Mouse (Mus musculus): ENCODE results near the gene Slc26a11. TPM values are rescaled to one million over a fixed set of nuclear protein-coding genes. Genes with fewer than 3 reads are reported as not detected.

Slc26a11 gene
- 2.1 and 2.3 TPM in 2 replicates for polyA plus RNA-seq (2015; fragmentation: Nextera tagmentation; extraction: Ambion mirVana)

DNA sequence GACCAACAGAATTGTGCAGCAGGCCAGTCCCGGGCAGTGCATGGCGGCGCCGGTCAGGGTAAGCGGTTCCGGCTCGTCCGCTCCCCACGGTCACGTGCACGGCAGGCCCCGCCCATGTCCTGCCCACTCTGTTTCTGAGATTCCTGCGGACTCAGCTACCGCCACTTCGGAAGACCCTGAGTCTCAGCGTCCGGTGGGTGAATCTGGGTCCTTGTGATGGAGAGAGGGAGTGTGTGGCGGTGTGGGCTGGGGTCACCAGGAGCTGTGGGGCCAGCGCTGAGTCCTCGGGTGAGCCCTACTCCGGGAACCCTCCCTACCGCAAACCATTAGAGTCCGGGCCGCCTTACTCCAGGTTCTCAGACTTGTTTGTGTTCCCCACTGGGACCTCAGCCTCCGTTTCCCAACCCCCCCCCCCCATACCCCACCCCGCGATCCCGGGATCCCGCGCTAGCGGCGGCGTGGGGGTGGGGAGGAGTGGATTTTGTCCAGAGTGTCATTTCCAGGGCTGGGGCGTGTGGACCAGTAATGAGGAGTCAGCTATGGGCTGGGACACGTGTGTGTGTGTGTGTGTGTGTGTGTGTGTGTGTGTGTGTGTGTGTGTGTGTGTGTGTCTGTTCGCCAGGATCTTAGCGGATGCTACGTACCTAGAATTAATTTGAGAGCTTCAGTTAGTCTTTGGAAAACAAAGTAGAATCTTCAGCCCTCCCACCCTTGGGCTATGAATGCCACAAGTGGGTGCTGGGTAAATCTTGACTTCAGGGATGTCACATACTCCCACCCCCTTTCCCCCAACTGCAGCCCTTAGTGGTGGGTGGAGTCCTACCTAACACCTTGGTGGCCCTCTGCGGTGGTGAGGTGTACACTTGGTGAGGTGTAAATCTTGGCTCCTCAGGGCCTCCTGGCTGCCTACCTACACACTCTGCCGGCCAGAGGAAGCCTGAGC lies at the start of gene Slc26a11, which contains the start of gene Sgsh:
Gene Slc26a11, plus strand, starts transcription at position 115 of the 943 bp plus-strand sequence.
Gene Sgsh, minus strand, starts transcription at position 94 of the 943 bp plus-strand sequence.
- Histone ChIP-seq H3K4me1 (ENCODE audit: control insufficient read depth, low read depth, low read length) (peaks cover 16% of the 10 kb centered on the region), H3K4me2 (ENCODE audit: low read depth, low read length) (peak within 1 kb of the TSS; percentile 76), H3K4me3 (ENCODE audit: low read depth, low read length) (peak within 1 kb of the TSS; percentile 71), H3K9me3 (replicated peaks; ENCODE audit: control insufficient read depth, low read length) (no peaks in the 10 kb centered on the region), H3K27me3 (ENCODE audit: control insufficient read depth, insufficient read depth, low read depth, low read length) (peaks cover 3% of the 10 kb centered on the region; the same call in 1 of the 2 replicates), H3K27ac (ENCODE audit: low read length) (peak within 1 kb of the TSS; percentile 71), H3K9ac (ENCODE audit: low read depth, low read length) (peak within 1 kb of the TSS; percentile 68), H3K36me3 (ENCODE audit: control insufficient read depth, insufficient read depth) (no peaks in the 10 kb centered on the region)
- ATAC-seq (ENCODE audit: low read depth), result peak; percentile 88
- WGBS (ENCODE audit: insufficient replicate concordance), result 4% methylated on average over 35 of the region's 40 CpGs

GRCm38 (mm10) chr11:119306762-119307657 lies 48.3 kb upstream of the Slc26a11 start:
- H3K9me3 ChIP-seq (replicated peaks; ENCODE audit: control insufficient read depth, low read length), result no peaks in the 10 kb centered on the region
- no peak overlapping the region for H3K4me2 ChIP-seq (ENCODE audit: low read depth, low read length)
- no peaks in the 10 kb centered on the region for H3K36me3 ChIP-seq (ENCODE audit: control insufficient read depth, insufficient read depth)
- peaks cover 7% of the 10 kb centered on the region; the same call in 1 of the 2 replicates for H3K27me3 ChIP-seq (ENCODE audit: control insufficient read depth, insufficient read depth, low read depth, low read length)
- H3K9ac ChIP-seq (ENCODE audit: low read depth, low read length), result no peak overlapping the region
- WGBS (ENCODE audit: insufficient replicate concordance), result 45% methylated on average over 13 of the region's 13 CpGs
- ATAC-seq (ENCODE audit: low read depth), result no peak
- H3K4me3 ChIP-seq (ENCODE audit: low read depth, low read length), result no peak overlapping the region
- H3K4me1 ChIP-seq (ENCODE audit: control insufficient read depth, low read depth, low read length), result no peaks in the 10 kb centered on the region
- no peak overlapping the region for H3K27ac ChIP-seq (ENCODE audit: low read length)

GRCm38 (mm10) chr11:119307658-119307867 lies 47.8 kb upstream of the Slc26a11 start, which contains the start of gene Card14:
Card14 (plus strand) TSS chr11:119307768.
- Histone ChIP-seq H3K4me3 (ENCODE audit: low read depth, low read length) (no peak within 1 kb of the TSS), H3K9ac (ENCODE audit: low read depth, low read length) (no peak within 1 kb of the TSS), H3K4me1 (ENCODE audit: control insufficient read depth, low read depth, low read length) (no peaks in the 10 kb centered on the region), H3K9me3 (replicated peaks; ENCODE audit: control insufficient read depth, low read length) (no peaks in the 10 kb centered on the region), H3K27ac (ENCODE audit: low read length) (no peak within 1 kb of the TSS), H3K4me2 (ENCODE audit: low read depth, low read length) (no peak within 1 kb of the TSS), H3K36me3 (ENCODE audit: control insufficient read depth, insufficient read depth) (no peaks in the 10 kb centered on the region), H3K27me3 (ENCODE audit: control insufficient read depth, insufficient read depth, low read depth, low read length) (peaks cover 7% of the 10 kb centered on the region; the same call in 1 of the 2 replicates)
- no peak for ATAC-seq (ENCODE audit: low read depth)
- 38% methylated on average over 1 of the region's 1 CpGs for WGBS (ENCODE audit: insufficient replicate concordance)

DNA sequence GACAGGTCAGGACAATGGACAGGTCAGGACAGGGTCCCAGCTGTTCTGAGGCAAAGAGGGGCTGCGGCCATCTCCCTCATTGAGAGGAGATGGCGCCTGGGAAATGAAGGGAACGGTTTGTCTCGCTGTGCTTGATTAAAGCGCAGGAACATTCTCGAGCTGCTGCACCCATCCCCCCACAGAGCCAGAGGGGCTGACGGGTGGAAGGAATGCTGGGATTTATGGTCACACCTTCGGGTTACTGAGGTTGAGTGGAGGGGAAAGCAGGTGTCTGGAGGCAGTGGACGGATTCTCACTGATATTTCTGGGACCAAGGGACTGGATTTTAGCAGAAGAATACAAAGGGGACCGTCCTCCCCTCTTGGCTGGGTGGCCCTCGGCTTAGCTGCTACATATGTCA lies 47.4 kb upstream of the Slc26a11 start:
- H3K9me3 ChIP-seq (replicated peaks; ENCODE audit: control insufficient read depth, low read length), result no peaks in the 10 kb centered on the region

DNA sequence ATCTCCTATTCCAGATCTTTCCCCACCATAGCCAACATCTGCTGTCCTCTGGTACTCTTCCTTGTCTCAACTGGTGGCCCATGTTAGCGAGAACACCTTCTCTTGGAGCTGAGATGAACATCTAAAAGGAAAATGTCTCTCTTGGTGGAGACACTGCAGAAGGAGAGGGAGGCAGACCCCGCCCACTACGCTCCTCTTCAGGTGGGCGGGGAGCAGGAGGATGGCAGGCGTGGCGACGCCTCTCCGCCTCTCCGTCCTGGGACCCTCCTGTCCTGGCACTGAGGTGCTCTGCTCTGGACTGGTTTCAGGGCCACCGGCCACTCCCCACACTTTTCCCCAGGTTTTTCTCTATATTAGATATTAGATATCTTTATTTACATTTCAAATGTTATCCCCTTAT lies 44.7 kb upstream of the Slc26a11 start:
- Histone ChIP-seq H3K27me3 (ENCODE audit: control insufficient read depth, insufficient read depth, low read depth, low read length) (peaks cover 7% of the 10 kb centered on the region; the same call in 1 of the 2 replicates), H3K27ac (ENCODE audit: low read length) (no peak overlapping the region), H3K9me3 (replicated peaks; ENCODE audit: control insufficient read depth, low read length) (no peaks in the 10 kb centered on the region), H3K4me2 (ENCODE audit: low read depth, low read length) (no peak overlapping the region), H3K9ac (ENCODE audit: low read depth, low read length) (no peak overlapping the region), H3K36me3 (ENCODE audit: control insufficient read depth, insufficient read depth) (no peaks in the 10 kb centered on the region), H3K4me3 (ENCODE audit: low read depth, low read length) (no peak overlapping the region), H3K4me1 (ENCODE audit: control insufficient read depth, low read depth, low read length) (no peaks in the 10 kb centered on the region)
- 15% methylated on average over 10 of the region's 10 CpGs for whole genome bisulfite sequencing (ENCODE audit: insufficient replicate concordance)
- ATAC-seq (ENCODE audit: low read depth), result no peak

More for the DNA sequence above, 47.4 kb upstream of the Slc26a11 start:
- H3K4me1 ChIP-seq (ENCODE audit: control insufficient read depth, low read depth, low read length), result no peaks in the 10 kb centered on the region
- H3K4me3 ChIP-seq (ENCODE audit: low read depth, low read length), result no peak overlapping the region
- 31% methylated on average over 11 of the region's 11 CpGs for WGBS (ENCODE audit: insufficient replicate concordance)
- no peaks in the 10 kb centered on the region for H3K36me3 ChIP-seq (ENCODE audit: control insufficient read depth, insufficient read depth)
- H3K27me3 ChIP-seq (ENCODE audit: control insufficient read depth, insufficient read depth, low read depth, low read length), result peaks cover 7% of the 10 kb centered on the region; the same call in 1 of the 2 replicates
- H3K9ac ChIP-seq (ENCODE audit: low read depth, low read length), result no peak overlapping the region
- no peak overlapping the region for H3K4me2 ChIP-seq (ENCODE audit: low read depth, low read length)
- no peak overlapping the region for H3K27ac ChIP-seq (ENCODE audit: low read length)
- ATAC-seq (ENCODE audit: low read depth), result no peak

- Histone ChIP-seq H3K9me3 (replicated peaks; ENCODE audit: control insufficient read depth, low read length) (no peaks in the 10 kb centered on the region), H3K36me3 (ENCODE audit: control insufficient read depth, insufficient read depth) (no peaks in the 10 kb centered on the region), H3K27ac (ENCODE audit: low read length) (no peak overlapping the region), H3K4me1 (ENCODE audit: control insufficient read depth, low read depth, low read length) (no peaks in the 10 kb centered on the region), H3K9ac (ENCODE audit: low read depth, low read length) (peak overlapping the region; percentile 15; the same call in 1 of the 2 replicates), H3K4me2 (ENCODE audit: low read depth, low read length) (peak overlapping the region; percentile 17; the same call in 1 of the 2 replicates), H3K4me3 (ENCODE audit: low read depth, low read length) (no peak overlapping the region), H3K27me3 (ENCODE audit: control insufficient read depth, insufficient read depth, low read depth, low read length) (peaks cover 5% of the 10 kb centered on the region; the same call in 1 of the 2 replicates)
- 0 out of 2 replicates have a peak, but pooled peaks have one; percentile 41 for ATAC-seq (ENCODE audit: low read depth)
- 45% methylated on average over 17 of the region's 17 CpGs for WGBS (ENCODE audit: insufficient replicate concordance)
These were observed 41.0 kb upstream of the Slc26a11 start for GRCm38 (mm10) chr11:119314252-119314936.

DNA sequence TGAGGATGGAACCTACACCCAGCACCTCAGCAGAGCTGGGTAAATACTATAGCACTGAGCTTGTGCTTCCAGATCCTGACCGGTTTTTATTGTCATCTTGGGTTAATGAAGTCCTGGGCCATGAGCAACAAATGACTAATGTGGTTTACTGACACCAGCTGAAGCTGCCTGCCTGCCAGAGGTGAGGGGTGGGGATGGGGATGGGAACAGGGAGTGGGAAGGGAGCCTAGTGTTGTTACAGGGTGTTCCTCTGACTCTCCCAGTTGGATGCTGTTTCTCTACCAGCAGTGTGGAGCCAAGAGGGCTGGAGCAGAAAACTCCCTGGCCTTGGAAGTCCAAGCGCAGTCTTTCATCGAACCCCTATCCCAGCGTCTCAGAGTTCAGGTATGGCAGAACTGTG lies 38.6 kb upstream of the Slc26a11 start:
- no peaks in the 10 kb centered on the region for H3K9me3 ChIP-seq (replicated peaks; ENCODE audit: control insufficient read depth, low read length)
- no peak overlapping the region for H3K9ac ChIP-seq (ENCODE audit: low read depth, low read length)
- no peaks in the 10 kb centered on the region for H3K36me3 ChIP-seq (ENCODE audit: control insufficient read depth, insufficient read depth)
- WGBS (ENCODE audit: insufficient replicate concordance), result 78% methylated on average over 4 of the region's 4 CpGs
- H3K27me3 ChIP-seq (ENCODE audit: control insufficient read depth, insufficient read depth, low read depth, low read length), result no peaks in the 10 kb centered on the region
- no peak overlapping the region for H3K4me3 ChIP-seq (ENCODE audit: low read depth, low read length)
- no peak overlapping the region for H3K27ac ChIP-seq (ENCODE audit: low read length)
- no peak for ATAC-seq (ENCODE audit: low read depth)
- H3K4me1 ChIP-seq (ENCODE audit: control insufficient read depth, low read depth, low read length), result no peaks in the 10 kb centered on the region
- H3K4me2 ChIP-seq (ENCODE audit: low read depth, low read length), result no peak overlapping the region

GRCm38 (mm10) chr11:119322521-119322920 lies 32.8 kb upstream of the Slc26a11 start:
- 58% methylated on average over 13 of the region's 13 CpGs for WGBS (ENCODE audit: insufficient replicate concordance)
- Histone ChIP-seq H3K36me3 (ENCODE audit: control insufficient read depth, insufficient read depth) (no peaks in the 10 kb centered on the region), H3K9ac (ENCODE audit: low read depth, low read length) (no peak overlapping the region), H3K27ac (ENCODE audit: low read length) (no peak overlapping the region), H3K4me3 (ENCODE audit: low read depth, low read length) (no peak overlapping the region), H3K4me1 (ENCODE audit: control insufficient read depth, low read depth, low read length) (no peaks in the 10 kb centered on the region), H3K4me2 (ENCODE audit: low read depth, low read length) (no peak overlapping the region), H3K9me3 (replicated peaks; ENCODE audit: control insufficient read depth, low read length) (no peaks in the 10 kb centered on the region; the same call in 1 of the 2 replicates), H3K27me3 (ENCODE audit: control insufficient read depth, insufficient read depth, low read depth, low read length) (no peaks in the 10 kb centered on the region)
- no peak for ATAC-seq (ENCODE audit: low read depth)
